Mouse (Mus musculus): ENCODE data around the gene Vmn1r193.

- TF ChIP-seq POLR2A (IDR thresholded peaks at IDR 0.05; ENCODE audit: low read depth, low read length) (no peak), CHD1 (IDR thresholded peaks at IDR 0.05; ENCODE audit: low read depth, low read length) (no peak), CTCF (conservative IDR thresholded peaks at IDR 0.05 in 1 of 2, IDR thresholded peaks at IDR 0.05 in 1 of 2; ENCODE audit: low read depth in 2 of 2, low read length in 2 of 2) (no peak), ELF1 (IDR thresholded peaks at IDR 0.05; ENCODE audit: low read depth, low read length) (no peak)
Measured at GRCm38 (mm10) chr13:22243915-22244314, 21.0 kb upstream of the Vmn1r193 start, which contains the start of gene Vmn1r194.
